Comparison of ENCODE assay signal across 15 mouse cellular contexts in genomic region chr6:118594833-118595680, GRCm38 (mm10). TPM values are rescaled to one million over a fixed set of nuclear protein-coding genes. Genes with fewer than 3 reads are reported as not detected.
DNase-seq lines count a peak whose midpoint lies in the region; ATAC-seq lines count a peak whose summit lies in the region.
"Had no signal": no experiment of that assay in that cellular context is flagged by ENCODE, and none has a peak within 500 bp of the region (broad histone marks: within the 10 kb centered on the region; RNA-seq: fewer than 3 reads in every experiment).

No protein-coding gene starts in this region.

- DNase-seq in forebrain, embryonic 14.5 days (ENCODE audit: low spot score) = peak; percentile 43
- peak; percentile 17 for DNase-seq in right cerebral cortex, postnatal 25 days
- DNase-seq in right cerebral cortex, postnatal 10 days (ENCODE audit: low spot score in 2 of 2) = no peak
- DNase-seq in telencephalon, adult 2 months (ENCODE audit: low read depth, low spot score) = peak; percentile 55
- no peak for DNase-seq in adipocyte (ENCODE audit: low spot score)
- DNase-seq: forebrain, postnatal 0 days; heart, adult 18-20 months; lung, postnatal 36 days had no signal

- H3K4me2 ChIP-seq in forebrain, embryonic 14.5 days (ENCODE audit: low read length) = no peak overlapping the region
- H3K4me2 ChIP-seq in forebrain, embryonic 16.5 days (ENCODE audit: low read length) = no peak overlapping the region
- no peak overlapping the region for H3K4me2 ChIP-seq in hindbrain, embryonic 15.5 days
- H3K4me2 ChIP-seq in hindbrain, embryonic 13.5 days = no peak overlapping the region

- H3K27me3 ChIP-seq in forebrain, embryonic 14.5 days (replicated peaks; ENCODE audit: control insufficient read depth, insufficient read depth, low read length) = no peaks in the 10 kb centered on the region; the same call in 1 of the 2 replicates
- H3K27me3 ChIP-seq in forebrain, embryonic 16.5 days (replicated peaks; ENCODE audit: control insufficient read depth, insufficient read depth, low read length) = peaks cover 4% of the 10 kb centered on the region; the same call in 1 of the 2 replicates
- H3K27me3 ChIP-seq in hindbrain, embryonic 15.5 days = peaks cover 9% of the 10 kb centered on the region
- H3K27me3 ChIP-seq in hindbrain, embryonic 13.5 days = peaks cover 44% of the 10 kb centered on the region

- no peak overlapping the region for H3K27ac ChIP-seq in forebrain, embryonic 14.5 days (ENCODE audit: low read depth, low read length)
- no peak overlapping the region for H3K27ac ChIP-seq in forebrain, embryonic 16.5 days (ENCODE audit: low read length)
- no peak overlapping the region for H3K27ac ChIP-seq in hindbrain, embryonic 15.5 days (replicated peaks)
- H3K27ac ChIP-seq in hindbrain, embryonic 13.5 days = no peak overlapping the region; the same call in 1 of the 2 replicates
- H3K27ac ChIP-seq: kidney, embryonic 15.5 days; limb, embryonic 10.5 days; liver, embryonic 14.5 days; midbrain, embryonic 12.5 days had no signal

- no peak for ATAC-seq in forebrain, embryonic 14.5 days
- ATAC-seq in forebrain, embryonic 16.5 days = no peak
- peak; percentile 24; the same call in 1 of the 2 replicates for ATAC-seq in hindbrain, embryonic 15.5 days (ENCODE audit: low FRiP score, low read depth)
- ATAC-seq in hindbrain, embryonic 13.5 days (ENCODE audit: low FRiP score) = no peak
- ATAC-seq: forebrain, postnatal 0 days had no signal

- H3K4me3 ChIP-seq in forebrain, embryonic 14.5 days (ENCODE audit: low read depth, low read length) = no peak overlapping the region
- H3K4me3 ChIP-seq in forebrain, embryonic 16.5 days (replicated peaks; ENCODE audit: low read length) = no peak overlapping the region
- H3K4me3 ChIP-seq in hindbrain, embryonic 15.5 days = no peak overlapping the region
- no peak overlapping the region for H3K4me3 ChIP-seq in hindbrain, embryonic 13.5 days
- H3K4me3 ChIP-seq: midbrain, embryonic 12.5 days had no signal

- H3K9ac ChIP-seq in forebrain, embryonic 14.5 days (ENCODE audit: low read length) = no peak overlapping the region
- H3K9ac ChIP-seq in forebrain, embryonic 16.5 days (replicated peaks; ENCODE audit: low read depth, low read length) = no peak overlapping the region
- no peak overlapping the region for H3K9ac ChIP-seq in hindbrain, embryonic 15.5 days
- no peak overlapping the region for H3K9ac ChIP-seq in hindbrain, embryonic 13.5 days
- H3K9ac ChIP-seq: forebrain, postnatal 0 days; kidney, embryonic 15.5 days; liver, embryonic 14.5 days; midbrain, embryonic 12.5 days had no signal

- H3K36me3 ChIP-seq in forebrain, embryonic 14.5 days (ENCODE audit: control insufficient read depth, insufficient read depth, low read length) = no peaks in the 10 kb centered on the region
- H3K36me3 ChIP-seq in forebrain, embryonic 16.5 days (ENCODE audit: control insufficient read depth, insufficient read depth) = peaks cover 2% of the 10 kb centered on the region; the same call in 1 of the 2 replicates
- H3K36me3 ChIP-seq in hindbrain, embryonic 15.5 days = peaks cover 17% of the 10 kb centered on the region
- peaks cover 38% of the 10 kb centered on the region for H3K36me3 ChIP-seq in hindbrain, embryonic 13.5 days
- H3K36me3 ChIP-seq: kidney, embryonic 15.5 days; midbrain, embryonic 12.5 days had no signal

- peaks cover 18% of the 10 kb centered on the region for H3K4me1 ChIP-seq in forebrain, embryonic 14.5 days (ENCODE audit: control insufficient read depth, insufficient read depth, low read length)
- peaks cover 10% of the 10 kb centered on the region for H3K4me1 ChIP-seq in forebrain, embryonic 16.5 days (replicated peaks; ENCODE audit: control insufficient read depth, insufficient read depth, low read length)
- H3K4me1 ChIP-seq in hindbrain, embryonic 15.5 days (replicated peaks) = peaks cover 13% of the 10 kb centered on the region
- H3K4me1 ChIP-seq in hindbrain, embryonic 13.5 days (replicated peaks) = peaks cover 29% of the 10 kb centered on the region

- 68% methylated on average over 10 of the region's 10 CpGs for WGBS in forebrain, embryonic 14.5 days
- 73% methylated on average over 10 of the region's 10 CpGs for WGBS in forebrain, embryonic 16.5 days
- 76% methylated on average over 10 of the region's 10 CpGs for WGBS in hindbrain, embryonic 15.5 days
- 83% methylated on average over 10 of the region's 10 CpGs for WGBS in hindbrain, embryonic 13.5 days

- H3K9me3 ChIP-seq in forebrain, embryonic 14.5 days (replicated peaks; ENCODE audit: control insufficient read depth, low read length) = no peaks in the 10 kb centered on the region
- H3K9me3 ChIP-seq in forebrain, embryonic 16.5 days (ENCODE audit: control insufficient read depth, low read length) = no peaks in the 10 kb centered on the region
- H3K9me3 ChIP-seq in hindbrain, embryonic 15.5 days = no peaks in the 10 kb centered on the region
- no peaks in the 10 kb centered on the region for H3K9me3 ChIP-seq in hindbrain, embryonic 13.5 days
- H3K9me3 ChIP-seq: kidney, embryonic 15.5 days; limb, embryonic 10.5 days; midbrain, embryonic 12.5 days had no signal

RNA-seq across cellular contexts. Expression of gene Ankrd26, which starts 33.0 kb away (rescaled TPM):
- 12.9 and 17.3 TPM in 2 replicates for polyA plus RNA-seq in forebrain, embryonic 14.5 days (2014; fragmentation: Nextera tagmentation; extraction: Ambion mirVana)
- polyA plus RNA-seq in forebrain, embryonic 16.5 days (2015; fragmentation: Nextera tagmentation; extraction: Ambion mirVana) = 20.5 and 21.6 TPM in 2 replicates
- polyA plus RNA-seq in hindbrain, embryonic 15.5 days (2015; fragmentation: Nextera tagmentation; extraction: Ambion mirVana) = 14.5 and 19.1 TPM in 2 replicates
- 15.3 and 18.0 TPM in 2 replicates for polyA plus RNA-seq in hindbrain, embryonic 13.5 days (2015; fragmentation: Nextera tagmentation; extraction: Ambion mirVana)

Comparison
In these comparisons a context has a peak if more than half of its experiments do, and no peak if none do; other contexts are left out.
1. DNase-seq: peak in forebrain, embryonic 14.5 days (single experiment), right cerebral cortex, postnatal 25 days (single experiment) and telencephalon, adult 2 months (single experiment); none in right cerebral cortex, postnatal 10 days (0 of 2) and adipocyte (single experiment).